In genomic region chr10:121689591-121690314, GRCm38 (mm10) we compare ENCODE assay signal across 8 mouse cellular contexts. TPM values are rescaled to one million over a fixed set of nuclear protein-coding genes. Genes with fewer than 3 reads are reported as not detected.
A peak's percentile ranks its signal among the peaks of the same experiment; 100 is the strongest.
DNase-seq lines count a peak whose midpoint lies in the region; ATAC-seq lines count a peak whose summit lies in the region.

No protein-coding gene starts in this region.

- no peak overlapping the region for H3K4me3 ChIP-seq in hindbrain, embryonic 12.5 days
- no peak overlapping the region for H3K4me3 ChIP-seq in lung, embryonic 15.5 days

- no peak overlapping the region; the same call in 1 of the 2 replicates for H3K4me2 ChIP-seq in hindbrain, embryonic 12.5 days (replicated peaks)
- 0 out of 2 replicates have a peak overlapping the region, but pooled peaks have one; percentile 6 for H3K4me2 ChIP-seq in lung, embryonic 15.5 days

- H3K4me1 ChIP-seq in hindbrain, embryonic 12.5 days: peaks cover 3% of the 10 kb centered on the region; the same call in 1 of the 2 replicates
- H3K4me1 ChIP-seq in lung, embryonic 15.5 days: 0 out of 2 replicates have a peak, but pooled peaks cover 13% of the 10 kb centered on the region

- H3K9me3 ChIP-seq in hindbrain, embryonic 12.5 days (replicated peaks): no peaks in the 10 kb centered on the region; the same call in 1 of the 2 replicates
- H3K9me3 ChIP-seq in lung, embryonic 15.5 days: no peaks in the 10 kb centered on the region

- 22% methylated on average over 15 of the region's 15 CpGs for WGBS in hindbrain, embryonic 12.5 days
- WGBS in lung, embryonic 15.5 days: 15% methylated on average over 15 of the region's 15 CpGs

- H3K27ac ChIP-seq in hindbrain, embryonic 12.5 days: no peak overlapping the region
- H3K27ac ChIP-seq in lung, embryonic 15.5 days: no peak overlapping the region

- H3K36me3 ChIP-seq in hindbrain, embryonic 12.5 days: no peaks in the 10 kb centered on the region
- H3K36me3 ChIP-seq in lung, embryonic 15.5 days: no peaks in the 10 kb centered on the region

- ATAC-seq in hindbrain, embryonic 12.5 days (ENCODE audit: low FRiP score): peak; percentile 74
- ATAC-seq in lung, embryonic 15.5 days (ENCODE audit: borderline replicate concordance, extremely low read depth, low FRiP score, low TSS enrichment): peak; percentile 60; the same call in 1 of the 2 replicates

- DNase-seq in T-cell, adult 2 months (ENCODE audit: low spot score): peak; percentile 19
- peak; percentile 12 for DNase-seq in cerebellum, adult 9-11 months
- DNase-seq in frontal cortex, adult 2 months (ENCODE audit: extremely low spot score in 1 of 2, low spot score in 1 of 2): peak; percentile 41 to 85
- DNase-seq in layer of hippocampus, adult 9-10 months (ENCODE audit: low spot score): peak; percentile 30
- DNase-seq in ovary, postnatal 10 days (ENCODE audit: low spot score): peak; percentile 52
- peak; percentile 25 to 64 for DNase-seq in urinary bladder, postnatal 36 days (ENCODE audit: low spot score in 2 of 2)

- H3K27me3 ChIP-seq in hindbrain, embryonic 12.5 days: no peaks in the 10 kb centered on the region
- peaks cover 14% of the 10 kb centered on the region for H3K27me3 ChIP-seq in lung, embryonic 15.5 days

- H3K9ac ChIP-seq in hindbrain, embryonic 12.5 days: no peak overlapping the region
- H3K9ac ChIP-seq in lung, embryonic 15.5 days: no peak overlapping the region

RNA-seq across cellular contexts. Expression of gene D930020B18Rik, which starts 48.4 kb away (rescaled TPM):
- 0.61 and 0.72 TPM in 2 replicates for polyA plus RNA-seq in frontal cortex, adult 2 months (2012; rRNA removed)
- 0.09 and 0.18 TPM in 2 replicates for polyA plus RNA-seq in hindbrain, embryonic 12.5 days (2016; fragmentation: Nextera tagmentation; extraction: Ambion mirVana)
- polyA plus RNA-seq in lung, embryonic 15.5 days (2015; fragmentation: Nextera tagmentation; extraction: Ambion mirVana): 0.57 and 0.72 TPM in 2 replicates

RNA-seq across cellular contexts. Expression of gene BC048403, which starts 50.0 kb away (rescaled TPM):
- 6.5 and 7.2 TPM in 2 replicates for polyA plus RNA-seq in frontal cortex, adult 2 months (2012; rRNA removed)
- polyA plus RNA-seq in hindbrain, embryonic 12.5 days (2016; fragmentation: Nextera tagmentation; extraction: Ambion mirVana): 2.4 TPM in 2 replicates
- 2.6 and 2.7 TPM in 2 replicates for polyA plus RNA-seq in lung, embryonic 15.5 days (2015; fragmentation: Nextera tagmentation; extraction: Ambion mirVana)

Comparison
In these comparisons a context has a peak if more than half of its experiments do, and no peak if none do; other contexts are left out.
1. DNase-seq: peak in every context shown above with its lines; median percentile 63 in frontal cortex, adult 2 months; 52 in ovary, postnatal 10 days; 44 in urinary bladder, postnatal 36 days; 30 in layer of hippocampus, adult 9-10 months; 19 in T-cell, adult 2 months; 12 in cerebellum, adult 9-11 months.